Mouse (Mus musculus): ENCODE data around the gene Gse1.
A peak's percentile ranks its signal among the peaks of the same experiment; 100 is the strongest.

Gene Gse1

GRCm38 (mm10) chr8:120428492-120428891 is 200.2 kb downstream of the Gse1 start:
- no peak for DNase-seq

- DNase-seq = no peak
Observed at GRCm38 (mm10) chr8:120429116-120429515, 200.9 kb downstream of the Gse1 start.

- no peak for DNase-seq
Observed at GRCm38 (mm10) chr8:120431042-120431441, 202.8 kb downstream of the Gse1 start.

- no peak for DNase-seq
Observed at GRCm38 (mm10) chr8:120432438-120432837, 204.2 kb downstream of the Gse1 start.

- no peak for DNase-seq
Observed at GRCm38 (mm10) chr8:120433143-120433542, 204.9 kb downstream of the Gse1 start.

- no peak for DNase-seq
Observed at GRCm38 (mm10) chr8:120433734-120434133, 205.5 kb downstream of the Gse1 start.

- no peak for DNase-seq
Observed at GRCm38 (mm10) chr8:120435781-120436180, 207.5 kb downstream of the Gse1 start.

GRCm38 (mm10) chr8:120436491-120437030 is 208.3 kb downstream of the Gse1 start:
- DNase-seq = no peak

- DNase-seq = peak in 1 of 2 experiments; percentile 40
Observed at GRCm38 (mm10) chr8:120437207-120437606, 209.0 kb downstream of the Gse1 start.

GRCm38 (mm10) chr8:120437666-120438395 is 209.6 kb downstream of the Gse1 start:
- DNase-seq = peak; percentile 62 to 63

- no peak for DNase-seq
Observed at GRCm38 (mm10) chr8:120439309-120439708, 211.1 kb downstream of the Gse1 start.

GRCm38 (mm10) chr8:120440739-120441138 is 212.5 kb downstream of the Gse1 start:
- no peak for DNase-seq

- no peak for DNase-seq
Observed at GRCm38 (mm10) chr8:120441637-120442036, 213.4 kb downstream of the Gse1 start.

- DNase-seq = peak; percentile 60 to 69
Observed at GRCm38 (mm10) chr8:120442306-120443003, 214.2 kb downstream of the Gse1 start.

GRCm38 (mm10) chr8:120445249-120445648 is 217.0 kb downstream of the Gse1 start:
- peak; percentile 65 to 74 for DNase-seq

GRCm38 (mm10) chr8:120448131-120448530 is 219.9 kb downstream of the Gse1 start:
- no peak for DNase-seq

GRCm38 (mm10) chr8:120449139-120449538 is 220.9 kb downstream of the Gse1 start:
- DNase-seq = no peak

- no peak for DNase-seq
Observed at GRCm38 (mm10) chr8:120449608-120450031, 221.4 kb downstream of the Gse1 start.

GRCm38 (mm10) chr8:120452111-120452510 is 223.9 kb downstream of the Gse1 start:
- DNase-seq = no peak

- DNase-seq = no peak
Observed at GRCm38 (mm10) chr8:120454404-120454803, 226.1 kb downstream of the Gse1 start.

GRCm38 (mm10) chr8:120460375-120460774 is 232.1 kb downstream of the Gse1 start:
- DNase-seq = no peak

- no peak for DNase-seq
Observed at GRCm38 (mm10) chr8:120462119-120462551, 233.9 kb downstream of the Gse1 start.

GRCm38 (mm10) chr8:120462611-120463010 is 234.4 kb downstream of the Gse1 start:
- no peak for DNase-seq
